Mouse (Mus musculus): ENCODE data around the gene Slc48a1. TPM values are rescaled to one million over a fixed set of nuclear protein-coding genes. Genes with fewer than 3 reads are reported as not detected.

Gene Slc48a1
- polyA plus RNA-seq, 1 experiment from 2014 or later: 81.9 TPM

- H3K4me3 ChIP-seq (ENCODE audit: low read length): peak overlapping the region; percentile 73
- peak overlapping the region; percentile 93 for H3K9ac ChIP-seq (replicated peaks; ENCODE audit: low read length)
- H3K4me2 ChIP-seq (replicated peaks; ENCODE audit: low read depth, low read length): peak overlapping the region; percentile 63
- 5% methylated on average over 45 of the region's 45 CpGs for WGBS
- H3K27ac ChIP-seq (ENCODE audit: low read length): peak overlapping the region; percentile 68
- H3K4me1 ChIP-seq (ENCODE audit: insufficient read depth, low read length): peaks cover 63% of the 10 kb centered on the region
- H3K27me3 ChIP-seq (ENCODE audit: insufficient read depth, low read length): no peaks in the 10 kb centered on the region
- H3K9me3 ChIP-seq (ENCODE audit: low read length): no peaks in the 10 kb centered on the region
- H3K36me3 ChIP-seq (ENCODE audit: insufficient read depth, low read length): no peaks in the 10 kb centered on the region
- peak; percentile 44 for ATAC-seq (ENCODE audit: low FRiP score, low TSS enrichment)
Observed at GRCm38 (mm10) chr15:97784561-97785161, 6.3 kb downstream of the Slc48a1 start.

DNA sequence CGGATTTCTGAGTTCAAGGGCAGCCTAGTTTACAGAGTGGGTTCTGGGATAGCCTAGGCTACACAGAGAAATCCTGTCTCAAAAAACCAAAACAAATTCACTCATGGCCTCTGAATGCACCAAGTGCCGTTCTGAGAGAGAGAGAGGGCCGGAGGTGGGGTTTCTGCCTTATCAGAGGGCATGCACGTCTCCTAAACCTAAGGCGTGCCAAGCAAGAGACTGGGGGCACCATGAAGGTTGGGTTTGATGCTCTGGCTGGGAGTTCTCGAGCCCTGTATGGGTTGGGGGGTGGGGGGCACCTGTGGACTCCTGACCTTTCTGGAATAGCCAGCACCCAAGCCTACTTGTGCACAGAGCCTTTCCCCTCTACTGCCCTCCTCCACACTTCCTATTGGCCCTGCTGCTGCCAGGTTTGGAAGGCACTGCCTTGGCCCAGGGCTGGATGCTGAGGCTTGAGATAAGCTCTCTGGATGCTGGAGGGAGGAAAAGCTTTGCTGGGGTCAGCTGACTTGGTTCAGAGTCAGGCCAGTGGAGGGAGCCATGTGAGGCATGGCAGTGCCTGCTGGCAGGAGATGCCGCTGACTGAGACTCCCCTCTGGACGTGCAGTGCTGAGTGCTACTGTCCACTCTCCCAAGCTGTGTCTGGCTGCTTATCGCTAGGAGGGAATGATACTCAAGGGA is 7.6 kb downstream of the Slc48a1 start:
- no peak for ATAC-seq (ENCODE audit: low FRiP score, low TSS enrichment)
- Histone ChIP-seq H3K9me3 (ENCODE audit: low read length) (no peaks in the 10 kb centered on the region), H3K36me3 (ENCODE audit: insufficient read depth, low read length) (peaks cover under 1% of the 10 kb centered on the region; the same call in 1 of the 2 replicates), H3K4me1 (ENCODE audit: insufficient read depth, low read length) (peaks cover 52% of the 10 kb centered on the region), H3K4me3 (ENCODE audit: low read length) (no peak overlapping the region), H3K27ac (ENCODE audit: low read length) (no peak overlapping the region), H3K9ac (replicated peaks; ENCODE audit: low read length) (no peak overlapping the region), H3K4me2 (replicated peaks; ENCODE audit: low read depth, low read length) (no peak overlapping the region), H3K27me3 (ENCODE audit: insufficient read depth, low read length) (no peaks in the 10 kb centered on the region)
- WGBS: 84% methylated on average over 9 of the region's 9 CpGs

- no peak for ATAC-seq (ENCODE audit: low FRiP score, low TSS enrichment)
- no peaks in the 10 kb centered on the region for H3K27me3 ChIP-seq (ENCODE audit: insufficient read depth, low read length)
- H3K4me1 ChIP-seq (ENCODE audit: insufficient read depth, low read length): peaks cover 45% of the 10 kb centered on the region
- H3K27ac ChIP-seq (ENCODE audit: low read length): no peak overlapping the region
- peaks cover 8% of the 10 kb centered on the region for H3K36me3 ChIP-seq (ENCODE audit: insufficient read depth, low read length)
- no peak overlapping the region for H3K4me2 ChIP-seq (replicated peaks; ENCODE audit: low read depth, low read length)
- H3K4me3 ChIP-seq (ENCODE audit: low read length): no peak overlapping the region
- WGBS: 67% methylated on average over 10 of the region's 10 CpGs
- H3K9ac ChIP-seq (replicated peaks; ENCODE audit: low read length): no peak overlapping the region
- no peaks in the 10 kb centered on the region for H3K9me3 ChIP-seq (ENCODE audit: low read length)
Observed at GRCm38 (mm10) chr15:97786412-97787112, 8.2 kb downstream of the Slc48a1 start.

GRCm38 (mm10) chr15:97787148-97787798 is 9.0 kb downstream of the Slc48a1 start:
- Histone ChIP-seq H3K9me3 (ENCODE audit: low read length) (no peaks in the 10 kb centered on the region), H3K36me3 (ENCODE audit: insufficient read depth, low read length) (peaks cover 13% of the 10 kb centered on the region), H3K4me3 (ENCODE audit: low read length) (no peak overlapping the region), H3K4me1 (ENCODE audit: insufficient read depth, low read length) (peaks cover 38% of the 10 kb centered on the region), H3K9ac (replicated peaks; ENCODE audit: low read length) (no peak overlapping the region), H3K4me2 (replicated peaks; ENCODE audit: low read depth, low read length) (no peak overlapping the region), H3K27ac (ENCODE audit: low read length) (no peak overlapping the region), H3K27me3 (ENCODE audit: insufficient read depth, low read length) (no peaks in the 10 kb centered on the region)
- WGBS: 87% methylated on average over 7 of the region's 7 CpGs
- no peak for ATAC-seq (ENCODE audit: low FRiP score, low TSS enrichment)

DNA sequence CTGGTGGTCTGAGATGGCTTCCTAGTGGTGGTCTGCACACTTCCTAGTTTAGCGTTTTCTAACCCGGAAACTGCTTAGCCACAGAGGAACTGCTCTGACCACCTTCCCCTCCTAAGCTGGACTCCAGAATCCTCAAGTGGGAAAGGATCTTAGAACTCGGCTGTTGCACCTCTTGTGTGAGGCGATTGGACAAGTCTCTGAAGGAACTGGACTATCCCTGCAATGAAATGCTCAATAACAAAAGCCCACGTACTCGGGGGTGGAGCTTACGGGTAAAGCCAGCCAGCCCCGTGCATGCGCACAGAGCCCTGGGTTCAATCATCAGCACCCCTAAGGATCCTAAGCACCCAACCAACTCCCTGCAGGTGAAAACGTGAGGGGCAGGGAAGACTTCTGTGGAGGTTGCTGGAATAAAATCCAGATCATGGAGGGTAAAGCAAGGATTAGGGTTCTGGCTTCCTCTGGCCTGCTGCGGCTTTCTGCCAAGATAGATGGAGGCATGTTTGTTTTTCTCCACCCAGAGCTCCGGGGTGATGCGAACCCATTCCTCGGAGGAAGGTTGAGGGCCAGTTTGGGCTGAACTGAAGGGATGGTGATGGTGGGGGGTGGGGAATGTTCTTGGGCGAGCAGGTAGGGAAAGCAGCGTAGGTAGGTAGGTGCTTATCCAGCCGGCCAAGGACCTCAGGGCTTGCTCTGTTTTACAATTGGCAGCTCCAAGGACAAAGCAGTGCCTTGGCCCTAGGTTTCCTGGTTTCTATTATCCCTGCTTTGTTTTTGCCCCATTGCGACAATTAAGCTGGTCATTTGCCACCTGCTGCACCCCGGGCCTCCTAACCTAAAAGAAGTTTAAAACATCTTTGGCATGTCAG is 9.7 kb downstream of the Slc48a1 start:
- no peak for ATAC-seq (ENCODE audit: low FRiP score, low TSS enrichment)
- Histone ChIP-seq H3K27ac (ENCODE audit: low read length) (no peak overlapping the region), H3K9me3 (ENCODE audit: low read length) (no peaks in the 10 kb centered on the region), H3K27me3 (ENCODE audit: insufficient read depth, low read length) (no peaks in the 10 kb centered on the region), H3K36me3 (ENCODE audit: insufficient read depth, low read length) (peaks cover 17% of the 10 kb centered on the region), H3K9ac (replicated peaks; ENCODE audit: low read length) (no peak overlapping the region), H3K4me2 (replicated peaks; ENCODE audit: low read depth, low read length) (no peak overlapping the region), H3K4me3 (ENCODE audit: low read length) (no peak overlapping the region), H3K4me1 (ENCODE audit: insufficient read depth, low read length) (peaks cover 30% of the 10 kb centered on the region)
- WGBS: 74% methylated on average over 19 of the region's 19 CpGs

GRCm38 (mm10) chr15:97788821-97789220 is 10.5 kb downstream of the Slc48a1 start:
- 48% methylated on average over 6 of the region's 6 CpGs for WGBS
- no peak overlapping the region for H3K4me3 ChIP-seq (ENCODE audit: low read length)
- peaks cover 25% of the 10 kb centered on the region for H3K36me3 ChIP-seq (ENCODE audit: insufficient read depth, low read length)
- H3K4me1 ChIP-seq (ENCODE audit: insufficient read depth, low read length): peaks cover 28% of the 10 kb centered on the region
- no peak overlapping the region for H3K4me2 ChIP-seq (replicated peaks; ENCODE audit: low read depth, low read length)
- no peaks in the 10 kb centered on the region for H3K27me3 ChIP-seq (ENCODE audit: insufficient read depth, low read length)
- ATAC-seq (ENCODE audit: low FRiP score, low TSS enrichment): no peak
- no peak overlapping the region for H3K9ac ChIP-seq (replicated peaks; ENCODE audit: low read length)
- peak overlapping the region; percentile 8; the same call in 1 of the 2 replicates for H3K27ac ChIP-seq (ENCODE audit: low read length)
- H3K9me3 ChIP-seq (ENCODE audit: low read length): no peaks in the 10 kb centered on the region

DNA sequence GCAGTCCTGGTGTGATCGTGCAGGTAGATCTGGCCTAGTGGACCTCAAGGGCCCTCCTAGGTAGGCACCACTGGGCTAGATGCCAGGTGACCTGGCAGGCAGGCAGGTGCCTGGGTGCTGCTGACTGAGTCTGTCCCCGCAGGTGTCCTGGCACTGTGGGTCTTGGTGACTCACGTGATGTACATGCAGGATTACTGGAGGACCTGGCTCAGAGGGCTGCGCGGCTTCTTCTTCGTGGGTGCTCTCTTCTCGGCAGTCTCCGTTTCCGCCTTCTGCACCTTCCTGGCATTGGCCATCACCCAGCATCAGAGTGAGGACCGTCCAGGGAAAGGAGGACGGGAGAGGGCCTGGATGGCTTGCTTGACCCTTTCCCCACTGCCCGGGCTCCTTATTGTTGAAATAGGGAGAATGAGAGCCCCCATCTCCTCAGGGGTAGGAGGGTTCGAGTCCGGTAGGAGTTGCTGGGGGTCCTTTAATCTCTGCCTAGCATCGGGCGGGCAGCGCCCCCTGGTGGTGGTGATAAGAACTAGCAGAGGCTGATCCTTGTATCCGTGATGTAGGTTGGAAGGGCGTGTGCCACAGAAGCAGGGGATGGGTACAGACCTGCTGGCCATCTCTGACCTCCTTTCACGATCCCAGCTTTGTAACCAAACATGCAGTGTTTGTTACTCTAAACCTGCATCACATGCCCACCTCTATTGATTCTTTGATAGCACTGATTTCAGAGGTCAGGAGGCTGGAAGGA is 11.6 kb downstream of the Slc48a1 start:
- peaks cover 27% of the 10 kb centered on the region for H3K4me1 ChIP-seq (ENCODE audit: insufficient read depth, low read length)
- H3K27ac ChIP-seq (ENCODE audit: low read length): no peak overlapping the region
- H3K27me3 ChIP-seq (ENCODE audit: insufficient read depth, low read length): no peaks in the 10 kb centered on the region
- no peak overlapping the region for H3K9ac ChIP-seq (replicated peaks; ENCODE audit: low read length)
- H3K4me3 ChIP-seq (ENCODE audit: low read length): no peak overlapping the region
- H3K9me3 ChIP-seq (ENCODE audit: low read length): no peaks in the 10 kb centered on the region
- no peak overlapping the region for H3K4me2 ChIP-seq (replicated peaks; ENCODE audit: low read depth, low read length)
- WGBS: 58% methylated on average over 20 of the region's 20 CpGs
- ATAC-seq (ENCODE audit: low FRiP score, low TSS enrichment): no peak
- H3K36me3 ChIP-seq (ENCODE audit: insufficient read depth, low read length): peaks cover 36% of the 10 kb centered on the region

DNA sequence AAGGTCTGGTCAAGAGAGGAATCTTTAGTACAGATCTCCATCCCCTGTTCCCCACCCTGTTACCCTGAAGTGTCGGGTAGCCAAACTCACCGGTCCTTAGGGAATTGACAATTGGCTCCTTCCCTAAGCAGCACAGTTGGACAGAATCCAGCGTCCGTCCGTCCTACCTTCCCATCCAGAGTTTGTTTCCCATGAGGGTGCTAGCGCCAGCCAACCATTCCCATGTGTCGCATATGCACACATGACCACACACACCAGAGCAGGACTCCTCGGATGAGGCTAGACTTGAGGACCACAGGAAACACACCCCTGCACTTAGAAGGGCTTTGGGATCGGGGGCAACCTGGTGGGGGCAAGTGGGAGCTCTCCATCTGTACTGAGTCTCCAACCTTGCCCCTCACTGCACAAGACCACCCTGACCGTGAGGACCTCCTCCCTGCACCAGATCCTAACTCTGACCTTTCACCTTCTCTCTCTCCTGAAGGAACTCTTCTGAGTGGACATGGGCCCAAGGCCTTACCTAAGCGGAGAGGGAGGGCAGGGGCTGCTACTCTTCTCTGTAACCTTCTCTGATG is 12.9 kb downstream of the Slc48a1 start:
- no peak overlapping the region for H3K4me3 ChIP-seq (ENCODE audit: low read length)
- peaks cover 17% of the 10 kb centered on the region for H3K4me1 ChIP-seq (ENCODE audit: insufficient read depth, low read length)
- H3K27me3 ChIP-seq (ENCODE audit: insufficient read depth, low read length): no peaks in the 10 kb centered on the region
- no peak for ATAC-seq (ENCODE audit: low FRiP score, low TSS enrichment)
- no peak overlapping the region for H3K27ac ChIP-seq (ENCODE audit: low read length)
- no peak overlapping the region for H3K4me2 ChIP-seq (replicated peaks; ENCODE audit: low read depth, low read length)
- 88% methylated on average over 11 of the region's 11 CpGs for WGBS
- H3K36me3 ChIP-seq (ENCODE audit: insufficient read depth, low read length): peaks cover 49% of the 10 kb centered on the region
- H3K9me3 ChIP-seq (ENCODE audit: low read length): no peaks in the 10 kb centered on the region
- H3K9ac ChIP-seq (replicated peaks; ENCODE audit: low read length): no peak overlapping the region

Measured in kidney, embryonic 16.5 days (tissue).